Mouse (Mus musculus): ENCODE data around the gene Cct5.

GRCm38 (mm10) chr15:31573287-31573686, 28.3 kb downstream of the Cct5 start:
- TF ChIP-seq CHD2 (IDR thresholded peaks at IDR 0.05; ENCODE audit: low read depth, low read length) (no peak), ZNF384 (IDR thresholded peaks at IDR 0.05; ENCODE audit: low read depth, low read length) (no peak), MAFK (IDR thresholded peaks at IDR 0.05; ENCODE audit: insufficient read depth, low read depth, low read length) (no peak), ZC3H11A (IDR thresholded peaks at IDR 0.05; ENCODE audit: borderline replicate concordance, low read depth, low read length) (no peak)

All from ES-E14 (cell line).